Mouse (Mus musculus) kidney, postnatal 14 days (tissue): ENCODE results near the gene Parp9.

ENCODE experiments used
- DNase-seq: peaks from one replicate; pipeline ENCODE4 v3.0.0; 2022; ENCODE audit warnings: mixed read lengths

The Parp9 gene

DNA sequence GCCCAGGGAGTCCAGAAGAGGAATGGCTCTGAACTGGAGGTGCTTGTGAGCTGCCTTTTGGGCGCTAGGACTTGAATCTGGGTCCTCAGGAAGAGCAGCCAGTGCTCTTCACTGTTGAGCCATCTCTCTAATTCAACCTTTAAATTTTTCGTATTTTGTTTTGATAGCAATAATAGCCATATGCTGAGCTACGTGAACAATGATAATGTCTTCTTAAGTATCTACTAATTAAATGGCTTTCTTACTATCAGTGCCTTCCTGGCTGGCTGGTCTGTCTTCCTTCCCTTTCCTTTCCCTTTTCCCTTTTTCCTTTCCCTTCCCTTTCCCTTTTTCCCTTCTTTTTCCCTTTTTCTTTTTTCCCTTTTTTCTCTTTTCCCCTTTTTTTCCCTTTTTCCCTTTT lies 70.1 kb downstream of the Parp9 start:
- no peak for DNase-seq

DNA sequence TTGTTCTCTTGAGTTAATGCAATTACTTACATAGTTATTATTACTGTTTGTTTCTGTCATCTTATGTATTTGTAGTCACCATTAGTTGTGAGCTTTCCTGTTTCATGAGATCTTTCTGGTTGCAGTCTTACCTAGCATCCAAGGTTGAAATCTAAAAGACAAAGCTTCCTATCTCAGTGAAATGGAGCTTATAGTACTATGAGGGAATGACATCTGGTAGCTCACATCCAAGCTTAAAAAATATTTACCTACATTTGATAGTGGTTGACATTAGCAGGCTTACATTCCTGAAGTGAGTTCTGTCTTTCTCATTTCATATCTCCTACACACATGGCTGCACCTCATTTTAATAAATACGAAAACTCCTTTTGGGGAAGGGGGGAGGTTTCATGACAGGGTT lies 78.1 kb downstream of the Parp9 start:
- DNase-seq = no peak
